Mouse (Mus musculus): ENCODE measurements around the gene Glb1. TPM values are rescaled to one million over a fixed set of nuclear protein-coding genes. Genes with fewer than 3 reads are reported as not detected.
A peak's percentile ranks its signal among the peaks of the same experiment; 100 is the strongest.

Glb1 gene
- total and polyA plus RNA-seq, 3 experiments: 12.2 to 20.8 (median 14.8) TPM

DNA sequence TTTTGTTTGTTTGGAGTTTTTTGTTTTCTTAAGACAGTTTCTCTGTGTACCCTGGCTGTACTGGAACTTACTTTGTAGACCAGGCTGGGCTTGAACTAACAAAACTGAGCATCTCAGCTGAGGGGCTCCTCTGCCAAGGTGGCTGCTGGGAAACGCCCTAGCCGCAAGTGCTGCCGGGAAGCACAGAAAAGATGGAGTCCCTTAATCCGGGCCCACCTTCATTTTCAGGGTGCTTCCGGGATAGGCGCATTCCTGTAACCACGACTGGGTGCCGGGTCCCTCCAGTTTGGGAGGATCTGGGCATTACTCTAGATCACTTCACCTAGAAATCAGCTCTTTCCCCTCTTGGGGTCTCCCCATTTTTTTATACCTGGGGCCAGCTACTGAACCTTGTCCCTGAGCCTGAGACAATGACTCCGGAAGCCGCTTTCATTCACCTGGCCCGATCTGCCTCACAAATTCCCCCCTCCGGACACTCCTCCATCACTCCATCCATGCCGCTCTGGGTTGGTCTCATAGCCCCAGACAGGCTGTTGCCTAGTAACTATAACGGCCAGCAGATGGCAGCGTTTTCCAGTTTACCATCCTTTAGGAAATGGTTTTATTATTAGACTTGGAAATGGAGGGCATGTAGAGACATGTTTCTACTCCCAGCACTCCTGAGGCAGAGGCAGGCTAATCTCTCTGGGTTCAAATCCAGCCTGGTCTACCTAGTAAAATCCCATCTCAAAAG is 99.1 kb downstream of the Glb1 start:
- 16% methylated on average over 15 of the region's 15 CpGs for WGBS
- Histone ChIP-seq H3K4me1 (ENCODE audit: control insufficient read depth, insufficient read depth, low read length) (no peaks in the 10 kb centered on the region), H3K27ac (no peak overlapping the region), H3K36me3 (ENCODE audit: control insufficient read depth, insufficient read depth, low read length) (no peaks in the 10 kb centered on the region), H3K27me3 (ENCODE audit: control insufficient read depth, insufficient read depth, low read length) (no peaks in the 10 kb centered on the region), H3K4me3 (no peak overlapping the region), H3K79me2 (replicated peaks; ENCODE audit: control insufficient read depth, insufficient read depth, low read length) (no peaks in the 10 kb centered on the region), H3K9ac (ENCODE audit: low read depth, low read length) (no peak overlapping the region)
- intact Hi-C loops (cut with DNase I): loop anchor here (1.0 to 2.0 kb wide), 3 partner anchors 81 to 181 kb away; no protein-coding TSS in a partner anchor
- no peak for TF ChIP-seq POLR2A (IDR thresholded peaks at IDR 0.05; ENCODE audit: insufficient read depth, low read depth, low read length)
- peak; percentile 71 for TF ChIP-seq CTCF (IDR thresholded peaks at IDR 0.05)
- DNase-seq: peak; percentile 32 to 51

DNA sequence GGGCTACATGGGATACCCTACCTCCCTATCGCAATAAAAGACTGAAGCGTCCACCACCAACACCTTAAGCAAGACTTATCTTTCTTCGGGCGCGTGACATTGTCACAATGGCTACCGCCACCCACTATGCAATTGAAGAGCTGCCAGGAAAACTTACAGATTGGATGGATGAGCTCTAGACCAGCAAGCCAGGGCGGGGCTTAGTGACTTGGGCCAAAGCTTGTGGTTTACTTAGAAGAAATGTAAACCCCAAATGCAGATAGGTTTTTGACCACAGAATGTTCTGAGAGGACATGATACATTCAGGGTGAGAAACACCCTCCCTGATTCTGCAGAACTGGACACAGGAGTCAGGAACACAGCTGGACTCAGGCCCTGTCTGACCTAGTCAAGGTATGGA is 100.2 kb downstream of the Glb1 start:
- Histone ChIP-seq H3K9ac (ENCODE audit: low read depth, low read length) (no peak overlapping the region), H3K27ac (no peak overlapping the region), H3K27me3 (ENCODE audit: control insufficient read depth, insufficient read depth, low read length) (no peaks in the 10 kb centered on the region), H3K4me1 (ENCODE audit: control insufficient read depth, insufficient read depth, low read length) (no peaks in the 10 kb centered on the region), H3K4me3 (no peak overlapping the region), H3K79me2 (replicated peaks; ENCODE audit: control insufficient read depth, insufficient read depth, low read length) (no peaks in the 10 kb centered on the region), H3K36me3 (ENCODE audit: control insufficient read depth, insufficient read depth, low read length) (no peaks in the 10 kb centered on the region)
- intact Hi-C loops (cut with DNase I): no loop called here
- TF ChIP-seq EP300 (IDR thresholded peaks at IDR 0.05; ENCODE audit: insufficient read depth, low read depth, low read length): no peak
- TF ChIP-seq CTCF (IDR thresholded peaks at IDR 0.05): no peak
- no peak for TF ChIP-seq POLR2A (IDR thresholded peaks at IDR 0.05; ENCODE audit: insufficient read depth, low read depth, low read length)
- 88% methylated on average over 7 of the region's 7 CpGs for WGBS
- no peak for DNase-seq

DNA sequence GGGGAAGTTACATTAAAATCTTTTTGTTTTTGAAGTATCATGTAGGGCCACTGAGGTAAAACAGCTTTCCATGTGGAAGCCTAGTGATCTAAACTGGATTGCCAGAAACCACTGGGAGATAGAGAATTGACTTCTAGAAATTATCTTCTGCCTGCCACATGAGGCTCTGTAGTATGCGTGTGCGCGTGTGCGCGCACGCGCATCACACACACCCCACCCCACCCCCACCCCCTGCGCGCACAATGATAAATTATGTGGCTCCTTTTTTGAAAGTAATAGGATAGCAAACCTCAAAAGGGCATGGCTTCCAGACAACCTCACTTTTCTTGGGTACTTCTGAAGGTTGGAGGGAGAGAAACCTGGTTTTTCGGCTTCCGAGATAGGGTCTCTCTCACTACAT is 101.0 kb downstream of the Glb1 start:
- no peak overlapping the region for H3K9ac ChIP-seq (ENCODE audit: low read depth, low read length)
- intact Hi-C loops (cut with DNase I): no loop called here
- TF ChIP-seq EP300 (IDR thresholded peaks at IDR 0.05; ENCODE audit: insufficient read depth, low read depth, low read length) (no peak), POLR2A (IDR thresholded peaks at IDR 0.05; ENCODE audit: insufficient read depth, low read depth, low read length) (no peak), CTCF (IDR thresholded peaks at IDR 0.05) (no peak)
- DNase-seq: no peak
- WGBS: 95% methylated on average over 11 of the region's 11 CpGs
- H3K4me3 ChIP-seq: no peak overlapping the region
- H3K36me3 ChIP-seq (ENCODE audit: control insufficient read depth, insufficient read depth, low read length): no peaks in the 10 kb centered on the region
- no peaks in the 10 kb centered on the region for H3K27me3 ChIP-seq (ENCODE audit: control insufficient read depth, insufficient read depth, low read length)
- no peak overlapping the region for H3K27ac ChIP-seq
- H3K79me2 ChIP-seq (replicated peaks; ENCODE audit: control insufficient read depth, insufficient read depth, low read length): no peaks in the 10 kb centered on the region
- H3K4me1 ChIP-seq (ENCODE audit: control insufficient read depth, insufficient read depth, low read length): no peaks in the 10 kb centered on the region

DNA sequence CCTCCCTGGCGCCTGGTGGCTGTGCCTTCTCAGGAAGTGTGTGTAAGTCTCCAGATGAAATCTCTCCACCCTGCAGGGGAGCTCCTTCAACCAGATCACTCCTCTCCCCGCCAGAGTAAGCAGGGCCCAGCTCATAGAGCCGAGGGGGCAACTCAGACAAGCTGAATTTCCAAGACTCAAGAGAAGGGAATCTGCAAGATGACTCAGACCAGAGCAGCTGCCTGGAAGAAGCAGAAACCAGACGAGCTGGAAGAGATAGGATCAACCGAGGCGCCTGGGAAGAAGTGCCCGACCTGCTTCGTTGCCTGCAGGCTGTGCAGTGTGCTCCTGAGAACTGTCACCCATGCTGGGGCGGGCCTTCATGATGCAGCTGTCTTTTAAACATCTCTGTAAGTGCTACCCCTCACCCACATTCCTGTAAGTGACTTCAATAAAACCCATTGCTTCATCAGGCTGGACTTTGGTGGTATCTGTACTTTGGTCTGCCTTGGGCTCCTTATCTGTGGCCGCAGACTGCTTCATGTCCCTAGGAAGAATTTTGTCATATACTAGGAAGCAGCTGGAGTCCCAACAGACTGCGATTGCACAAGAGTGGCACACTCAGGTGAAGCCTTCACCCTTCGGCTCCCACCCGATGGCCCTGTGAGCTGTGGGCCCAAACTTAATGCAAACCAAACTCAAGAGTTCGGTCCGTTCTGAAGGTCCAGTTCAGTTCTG is 102.0 kb downstream of the Glb1 start:
- Histone ChIP-seq H3K4me1 (ENCODE audit: control insufficient read depth, insufficient read depth, low read length) (no peaks in the 10 kb centered on the region), H3K36me3 (ENCODE audit: control insufficient read depth, insufficient read depth, low read length) (no peaks in the 10 kb centered on the region), H3K27ac (no peak overlapping the region), H3K4me3 (no peak overlapping the region), H3K27me3 (ENCODE audit: control insufficient read depth, insufficient read depth, low read length) (no peaks in the 10 kb centered on the region), H3K9ac (ENCODE audit: low read depth, low read length) (no peak overlapping the region), H3K79me2 (replicated peaks; ENCODE audit: control insufficient read depth, insufficient read depth, low read length) (no peaks in the 10 kb centered on the region)
- intact Hi-C loops (cut with DNase I): no loop called here
- no peak for DNase-seq
- WGBS: 41% methylated on average over 15 of the region's 15 CpGs
- TF ChIP-seq CTCF (IDR thresholded peaks at IDR 0.05) (no peak), EP300 (IDR thresholded peaks at IDR 0.05; ENCODE audit: insufficient read depth, low read depth, low read length) (no peak), POLR2A (IDR thresholded peaks at IDR 0.05; ENCODE audit: insufficient read depth, low read depth, low read length) (no peak)

DNA sequence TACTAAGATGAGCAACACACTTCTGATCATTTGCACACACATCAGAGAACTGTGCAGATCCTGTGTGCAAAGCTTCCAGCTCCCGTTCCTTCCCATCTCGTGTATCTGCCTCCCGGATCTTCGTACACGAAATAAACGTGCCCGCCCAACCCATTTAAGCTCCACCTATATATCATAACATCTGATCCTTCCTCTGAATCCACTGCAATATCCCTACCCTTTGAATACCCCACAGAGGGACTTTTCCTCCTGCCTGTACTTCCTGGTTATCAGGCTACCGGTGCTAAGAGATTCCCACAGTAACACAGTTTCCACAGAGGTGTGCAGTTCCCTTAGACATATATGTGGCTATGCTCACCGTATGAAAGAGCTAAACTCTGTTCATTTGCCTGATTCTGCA is 103.9 kb downstream of the Glb1 start, which contains the start of gene Ccr4:
Gene Ccr4 (minus strand): TSS at position 101 of the 400 bp plus-strand sequence.
- no peaks in the 10 kb centered on the region for H3K36me3 ChIP-seq (ENCODE audit: control insufficient read depth, insufficient read depth, low read length)
- no peak within 1 kb of the TSS for H3K27ac ChIP-seq
- H3K4me1 ChIP-seq (ENCODE audit: control insufficient read depth, insufficient read depth, low read length): no peaks in the 10 kb centered on the region
- 85% methylated on average over 9 of the region's 9 CpGs for WGBS
- intact Hi-C loops (cut with DNase I): no loop called here
- no peak within 1 kb of the TSS for H3K4me3 ChIP-seq
- H3K79me2 ChIP-seq (replicated peaks; ENCODE audit: control insufficient read depth, insufficient read depth, low read length): no peaks in the 10 kb centered on the region
- TF ChIP-seq EP300 (IDR thresholded peaks at IDR 0.05; ENCODE audit: insufficient read depth, low read depth, low read length) (no peak), CTCF (IDR thresholded peaks at IDR 0.05) (no peak), POLR2A (IDR thresholded peaks at IDR 0.05; ENCODE audit: insufficient read depth, low read depth, low read length) (no peak)
- no peaks in the 10 kb centered on the region for H3K27me3 ChIP-seq (ENCODE audit: control insufficient read depth, insufficient read depth, low read length)
- DNase-seq: no peak
- no peak within 1 kb of the TSS for H3K9ac ChIP-seq (ENCODE audit: low read depth, low read length)

DNA sequence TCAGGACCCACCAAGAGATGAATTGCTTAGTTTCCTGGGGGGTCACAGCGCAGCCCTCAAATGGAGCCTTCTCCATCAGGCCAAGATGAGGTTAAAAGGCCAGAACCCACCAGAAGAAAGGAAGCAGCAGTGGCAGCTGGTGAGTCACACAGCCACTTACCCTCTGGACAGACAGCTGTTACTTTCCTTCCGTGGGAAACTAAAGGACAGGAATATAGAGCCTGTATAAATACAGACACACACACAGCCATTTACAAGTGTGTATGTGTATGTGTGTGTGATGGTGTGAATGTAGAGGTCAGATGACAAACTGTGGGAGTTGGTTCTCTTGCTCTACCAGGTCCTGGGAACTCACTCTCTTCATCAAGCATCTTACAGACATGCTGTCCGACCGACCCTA is 105.7 kb downstream of the Glb1 start:
- no peaks in the 10 kb centered on the region for H3K27me3 ChIP-seq (ENCODE audit: control insufficient read depth, insufficient read depth, low read length)
- 48% methylated on average over 4 of the region's 4 CpGs for WGBS

More for the DNA sequence above, 105.7 kb downstream of the Glb1 start:
- no peak for TF ChIP-seq CTCF (IDR thresholded peaks at IDR 0.05)
- TF ChIP-seq POLR2A (IDR thresholded peaks at IDR 0.05; ENCODE audit: insufficient read depth, low read depth, low read length): no peak
- no peak for TF ChIP-seq EP300 (IDR thresholded peaks at IDR 0.05; ENCODE audit: insufficient read depth, low read depth, low read length)
- no peak overlapping the region for H3K9ac ChIP-seq (ENCODE audit: low read depth, low read length)
- H3K36me3 ChIP-seq (ENCODE audit: control insufficient read depth, insufficient read depth, low read length): no peaks in the 10 kb centered on the region
- H3K4me3 ChIP-seq: no peak overlapping the region
- H3K4me1 ChIP-seq (ENCODE audit: control insufficient read depth, insufficient read depth, low read length): no peaks in the 10 kb centered on the region
- no peaks in the 10 kb centered on the region for H3K79me2 ChIP-seq (replicated peaks; ENCODE audit: control insufficient read depth, insufficient read depth, low read length)
- H3K27ac ChIP-seq: no peak overlapping the region
- DNase-seq: no peak
- intact Hi-C loops (cut with DNase I): no loop called here

All from heart, adult 2 months (tissue).